Mouse (Mus musculus): Measurements from ENCODE around the gene Sgta. TPM values are rescaled to one million over a fixed set of nuclear protein-coding genes. Genes with fewer than 3 reads are reported as not detected.
A peak's percentile ranks its signal among the peaks of the same experiment; 100 is the strongest.

The Sgta gene
- polyA plus RNA-seq, 1 experiment from 2014 or later = 285 TPM

GRCm38 (mm10) chr10:81025047-81025621, 34.8 kb downstream of the Sgta start:
- Histone ChIP-seq H3K4me1 (peaks cover 12% of the 10 kb centered on the region), H3K27ac (peak overlapping the region; percentile 75), H3K36me3 (replicated peaks) (peaks cover under 1% of the 10 kb centered on the region; the same call in 1 of the 2 replicates), H3K4me3 (peak overlapping the region; percentile 58), H3K27me3 (ENCODE audit: poor library complexity, severe bottlenecking) (peaks cover 57% of the 10 kb centered on the region), H3K9me3 (no peaks in the 10 kb centered on the region)
- 2% methylated on average over 43 of the region's 43 CpGs for WGBS
- DNase-seq (ENCODE audit: extremely low spot score, low spot score) = no peak

- H3K36me3 ChIP-seq (replicated peaks) = no peaks in the 10 kb centered on the region
- H3K4me1 ChIP-seq = peaks cover 12% of the 10 kb centered on the region
- WGBS = 71% methylated on average over 5 of the region's 5 CpGs
- H3K27ac ChIP-seq = peak overlapping the region; percentile 75; the same call in 1 of the 2 replicates
- DNase-seq (ENCODE audit: extremely low spot score, low spot score) = no peak
- H3K4me3 ChIP-seq = peak overlapping the region; percentile 58
- peaks cover 63% of the 10 kb centered on the region for H3K27me3 ChIP-seq (ENCODE audit: poor library complexity, severe bottlenecking)
- no peaks in the 10 kb centered on the region for H3K9me3 ChIP-seq
Measured at GRCm38 (mm10) chr10:81024346-81024937, 35.5 kb downstream of the Sgta start.

GRCm38 (mm10) chr10:81022744-81023143, 37.2 kb downstream of the Sgta start:
- WGBS = 66% methylated on average over 8 of the region's 8 CpGs
- peaks cover 12% of the 10 kb centered on the region for H3K4me1 ChIP-seq
- H3K4me3 ChIP-seq = no peak overlapping the region
- no peak overlapping the region for H3K27ac ChIP-seq
- DNase-seq (ENCODE audit: extremely low spot score, low spot score) = no peak
- H3K36me3 ChIP-seq (replicated peaks) = no peaks in the 10 kb centered on the region
- H3K9me3 ChIP-seq = no peaks in the 10 kb centered on the region
- peaks cover 64% of the 10 kb centered on the region for H3K27me3 ChIP-seq (ENCODE audit: poor library complexity, severe bottlenecking)

GRCm38 (mm10) chr10:81021547-81022110, 38.4 kb downstream of the Sgta start:
- H3K4me3 ChIP-seq = peak overlapping the region; percentile 18
- H3K4me1 ChIP-seq = peaks cover 12% of the 10 kb centered on the region
- H3K36me3 ChIP-seq (replicated peaks) = no peaks in the 10 kb centered on the region
- WGBS = 21% methylated on average over 26 of the region's 26 CpGs
- H3K27me3 ChIP-seq (ENCODE audit: poor library complexity, severe bottlenecking) = peaks cover 64% of the 10 kb centered on the region
- H3K9me3 ChIP-seq = no peaks in the 10 kb centered on the region
- no peak overlapping the region for H3K27ac ChIP-seq
- no peak for DNase-seq (ENCODE audit: extremely low spot score, low spot score)

- no peak for DNase-seq (ENCODE audit: extremely low spot score, low spot score)
- 67% methylated on average over 2 of the region's 2 CpGs for WGBS
Measured at GRCm38 (mm10) chr10:81020207-81020606, 39.8 kb downstream of the Sgta start.

GRCm38 (mm10) chr10:81019687-81020086, 40.3 kb downstream of the Sgta start:
- 83% methylated on average over 6 of the region's 6 CpGs for WGBS
- no peak for DNase-seq (ENCODE audit: extremely low spot score, low spot score)
- Histone ChIP-seq H3K4me3 (no peak overlapping the region), H3K27ac (peak overlapping the region; percentile 35; the same call in 1 of the 2 replicates), H3K4me1 (peaks cover 10% of the 10 kb centered on the region), H3K9me3 (no peaks in the 10 kb centered on the region), H3K27me3 (ENCODE audit: poor library complexity, severe bottlenecking) (peaks cover 49% of the 10 kb centered on the region), H3K36me3 (replicated peaks) (no peaks in the 10 kb centered on the region)

More at GRCm38 (mm10) chr10:81020207-81020606, 39.8 kb downstream of the Sgta start:
- Histone ChIP-seq H3K9me3 (no peaks in the 10 kb centered on the region), H3K4me3 (no peak overlapping the region), H3K36me3 (replicated peaks) (no peaks in the 10 kb centered on the region), H3K4me1 (peaks cover 10% of the 10 kb centered on the region), H3K27me3 (ENCODE audit: poor library complexity, severe bottlenecking) (peaks cover 54% of the 10 kb centered on the region), H3K27ac (no peak overlapping the region)

GRCm38 (mm10) chr10:81018326-81018725, 41.7 kb downstream of the Sgta start:
- no peak for DNase-seq (ENCODE audit: extremely low spot score, low spot score)
- Histone ChIP-seq H3K4me1 (peaks cover 15% of the 10 kb centered on the region), H3K36me3 (replicated peaks) (no peaks in the 10 kb centered on the region), H3K9me3 (no peaks in the 10 kb centered on the region), H3K27me3 (ENCODE audit: poor library complexity, severe bottlenecking) (peaks cover 45% of the 10 kb centered on the region), H3K27ac (no peak overlapping the region), H3K4me3 (no peak overlapping the region)
- WGBS = 42% methylated on average over 10 of the region's 10 CpGs

- WGBS = 6% methylated on average over 7 of the region's 7 CpGs
Measured at GRCm38 (mm10) chr10:81016645-81017044, 43.3 kb downstream of the Sgta start.

GRCm38 (mm10) chr10:81015666-81016065, 44.3 kb downstream of the Sgta start:
- 87% methylated on average over 2 of the region's 2 CpGs for WGBS
- Histone ChIP-seq H3K4me1 (peaks cover 15% of the 10 kb centered on the region), H3K36me3 (replicated peaks) (no peaks in the 10 kb centered on the region), H3K27ac (no peak overlapping the region), H3K9me3 (no peaks in the 10 kb centered on the region), H3K4me3 (no peak overlapping the region), H3K27me3 (ENCODE audit: poor library complexity, severe bottlenecking) (peaks cover 23% of the 10 kb centered on the region)
- DNase-seq (ENCODE audit: extremely low spot score, low spot score) = no peak

More at GRCm38 (mm10) chr10:81016645-81017044, 43.3 kb downstream of the Sgta start:
- Histone ChIP-seq H3K36me3 (replicated peaks) (no peaks in the 10 kb centered on the region), H3K27me3 (ENCODE audit: poor library complexity, severe bottlenecking) (peaks cover 33% of the 10 kb centered on the region), H3K27ac (no peak overlapping the region), H3K9me3 (no peaks in the 10 kb centered on the region), H3K4me1 (peaks cover 15% of the 10 kb centered on the region), H3K4me3 (no peak overlapping the region)
- DNase-seq (ENCODE audit: extremely low spot score, low spot score) = peak; percentile 52

- no peaks in the 10 kb centered on the region for H3K36me3 ChIP-seq (replicated peaks)
- H3K4me3 ChIP-seq = peak within 1 kb of the TSS; percentile 53
- 10% methylated on average over 31 of the region's 31 CpGs for WGBS
- H3K27ac ChIP-seq = peak within 1 kb of the TSS; percentile 74
- peak; percentile 99 for DNase-seq (ENCODE audit: extremely low spot score, low spot score)
- H3K9me3 ChIP-seq = no peaks in the 10 kb centered on the region
- H3K27me3 ChIP-seq (ENCODE audit: poor library complexity, severe bottlenecking) = peaks cover 14% of the 10 kb centered on the region
- peaks cover 15% of the 10 kb centered on the region for H3K4me1 ChIP-seq
Measured at GRCm38 (mm10) chr10:81014393-81015384, 45.3 kb downstream of the Sgta start, which contains the start of gene Gng7. TSS of gene Gng7 (minus strand) at chr10:81014945.

GRCm38 (mm10) chr10:81010851-81011250, 49.1 kb downstream of the Sgta start:
- no peaks in the 10 kb centered on the region for H3K9me3 ChIP-seq
- H3K4me3 ChIP-seq = no peak overlapping the region
- no peaks in the 10 kb centered on the region for H3K36me3 ChIP-seq (replicated peaks)
- peaks cover 15% of the 10 kb centered on the region for H3K4me1 ChIP-seq
- WGBS = 76% methylated on average over 6 of the region's 6 CpGs
- no peak overlapping the region for H3K27ac ChIP-seq
- peaks cover 11% of the 10 kb centered on the region for H3K27me3 ChIP-seq (ENCODE audit: poor library complexity, severe bottlenecking)
- no peak for DNase-seq (ENCODE audit: extremely low spot score, low spot score)

- H3K27me3 ChIP-seq (ENCODE audit: poor library complexity, severe bottlenecking) = no peaks in the 10 kb centered on the region
Measured at GRCm38 (mm10) chr10:81007240-81007639, 52.7 kb downstream of the Sgta start.

More at GRCm38 (mm10) chr10:81007240-81007639, 52.7 kb downstream of the Sgta start:
- no peaks in the 10 kb centered on the region for H3K36me3 ChIP-seq (replicated peaks)
- no peak overlapping the region for H3K4me3 ChIP-seq
- no peak for DNase-seq (ENCODE audit: extremely low spot score, low spot score)
- no peak overlapping the region for H3K27ac ChIP-seq
- H3K9me3 ChIP-seq = no peaks in the 10 kb centered on the region
- WGBS = 35% methylated on average over 7 of the region's 7 CpGs
- 0 out of 2 replicates have a peak, but pooled peaks cover 3% of the 10 kb centered on the region for H3K4me1 ChIP-seq

Data from forebrain, embryonic 10.5 days (tissue).